In genomic region chr2:129198436-129199327, GRCm38 (mm10) we compare ENCODE assay signal across 8 mouse cellular contexts. TPM values are rescaled to one million over a fixed set of nuclear protein-coding genes. Genes with fewer than 3 reads are reported as not detected.
DNase-seq lines count a peak whose midpoint lies in the region; ATAC-seq lines count a peak whose summit lies in the region.

TSS of gene Slc20a1 (plus strand) at chr2:129198764.

- H3K9ac ChIP-seq in heart, embryonic 13.5 days = peak within 1 kb of the TSS; percentile 94
- H3K9ac ChIP-seq in liver, embryonic 12.5 days = peak within 1 kb of the TSS; percentile 99
- H3K9ac ChIP-seq in stomach, embryonic 15.5 days = peak within 1 kb of the TSS; percentile 92

- H3K36me3 ChIP-seq in heart, embryonic 13.5 days = peaks cover 40% of the 10 kb centered on the region
- H3K36me3 ChIP-seq in liver, embryonic 12.5 days = peaks cover 44% of the 10 kb centered on the region
- no peaks in the 10 kb centered on the region for H3K36me3 ChIP-seq in stomach, embryonic 15.5 days

- peak; percentile 94 for ATAC-seq in erythroid progenitor cell, adult 5-6 weeks (replicated peaks; ENCODE audit: low FRiP score, poor library complexity, severe bottlenecking)
- peak; percentile 99 for ATAC-seq in heart, embryonic 13.5 days (ENCODE audit: extremely low read depth, insufficient number of reproducible peaks, low FRiP score, low TSS enrichment)
- peak; percentile 97 for ATAC-seq in liver, embryonic 12.5 days
- peak; percentile 99 for ATAC-seq in stomach, embryonic 15.5 days (ENCODE audit: insufficient read depth, low FRiP score, low read depth)

- under 1% methylated on average over 89 of the region's 96 CpGs for WGBS in heart, embryonic 13.5 days
- WGBS in liver, embryonic 12.5 days (ENCODE audit: insufficient replicate concordance) = under 1% methylated on average over 92 of the region's 96 CpGs
- under 1% methylated on average over 92 of the region's 96 CpGs for WGBS in stomach, embryonic 15.5 days

- H3K4me1 ChIP-seq in heart, embryonic 13.5 days = peaks cover 41% of the 10 kb centered on the region
- H3K4me1 ChIP-seq in liver, embryonic 12.5 days = peaks cover 68% of the 10 kb centered on the region
- H3K4me1 ChIP-seq in stomach, embryonic 15.5 days = peaks cover 5% of the 10 kb centered on the region; the same call in 1 of the 2 replicates

- peak; percentile 98 for DNase-seq in CD4-positive helper T cell, adult 2 months (ENCODE audit: low read depth, low spot score)
- DNase-seq in brain, embryonic 18.5 days (ENCODE audit: low read depth, low spot score) = peak; percentile 93
- DNase-seq in kidney, postnatal 10 days = peak; percentile 100
- peak; percentile 98 to 99 for DNase-seq in natural killer cell, adult 2 months (ENCODE audit: low spot score in 2 of 2)

- H3K27ac ChIP-seq in heart, embryonic 13.5 days (replicated peaks) = peak within 1 kb of the TSS; percentile 91
- peak within 1 kb of the TSS; percentile 97 for H3K27ac ChIP-seq in liver, embryonic 12.5 days
- H3K27ac ChIP-seq in stomach, embryonic 15.5 days = peak within 1 kb of the TSS; percentile 84

- H3K9me3 ChIP-seq in heart, embryonic 13.5 days = no peaks in the 10 kb centered on the region
- H3K9me3 ChIP-seq in liver, embryonic 12.5 days (replicated peaks) = no peaks in the 10 kb centered on the region
- H3K9me3 ChIP-seq in stomach, embryonic 15.5 days = no peaks in the 10 kb centered on the region

- no peaks in the 10 kb centered on the region for H3K27me3 ChIP-seq in heart, embryonic 13.5 days (replicated peaks)
- no peaks in the 10 kb centered on the region for H3K27me3 ChIP-seq in liver, embryonic 12.5 days (replicated peaks)
- no peaks in the 10 kb centered on the region for H3K27me3 ChIP-seq in stomach, embryonic 15.5 days (replicated peaks)

- H3K4me3 ChIP-seq in heart, embryonic 13.5 days = peak within 1 kb of the TSS; percentile 86
- peak within 1 kb of the TSS; percentile 95 for H3K4me3 ChIP-seq in liver, embryonic 12.5 days
- H3K4me3 ChIP-seq in stomach, embryonic 15.5 days (replicated peaks) = peak within 1 kb of the TSS; percentile 94

- peak within 1 kb of the TSS; percentile 77 for H3K4me2 ChIP-seq in heart, embryonic 13.5 days
- H3K4me2 ChIP-seq in liver, embryonic 12.5 days = peak within 1 kb of the TSS; percentile 95
- H3K4me2 ChIP-seq in stomach, embryonic 15.5 days = peak within 1 kb of the TSS; percentile 95

RNA-seq across cellular contexts. Expression of gene Slc20a1, which starts in this region (rescaled TPM):
- 242 and 248 TPM in 2 replicates for total RNA-seq in erythroid progenitor cell, adult 5-6 weeks (2015; ENCODE audit: low replicate concordance)
- total RNA-seq in erythroid progenitor cell, adult 5-6 weeks (2017; ENCODE audit: low replicate concordance) = 739 and 881 TPM in 2 replicates
- 24.9 and 29.9 TPM in 2 replicates for polyA plus RNA-seq in heart, embryonic 13.5 days (2015; fragmentation: Nextera tagmentation; extraction: Ambion mirVana)
- 76.2 and 78.4 TPM in 2 replicates for polyA plus RNA-seq in liver, embryonic 12.5 days (2016; fragmentation: Nextera tagmentation; extraction: Ambion mirVana)
- 26.8 and 29.4 TPM in 2 replicates for polyA plus RNA-seq in stomach, embryonic 15.5 days (2015; fragmentation: Nextera tagmentation; extraction: Ambion mirVana)

Comparison
In these comparisons a context has a peak if more than half of its experiments do, and no peak if none do; other contexts are left out.
1. Peak in every context shown above with its lines: DNase-seq, ATAC-seq, H3K4me3 ChIP-seq and H3K27ac ChIP-seq.